Mouse (Mus musculus) forelimb bud, embryonic 11.5 days (tissue): ENCODE results near the gene Agmat.
"Not testable (repeated sequence)": the region's sequence is repeated elsewhere in the genome, so short reads cannot be mapped to it uniquely, and the experiment has no call there.

ENCODE experiments used
- DNase-seq: peaks from one replicate; pipeline ENCODE4 v3.0.0-alpha.2; 2012; ENCODE audit warnings: low read depth, low spot score

Agmat gene

DNA sequence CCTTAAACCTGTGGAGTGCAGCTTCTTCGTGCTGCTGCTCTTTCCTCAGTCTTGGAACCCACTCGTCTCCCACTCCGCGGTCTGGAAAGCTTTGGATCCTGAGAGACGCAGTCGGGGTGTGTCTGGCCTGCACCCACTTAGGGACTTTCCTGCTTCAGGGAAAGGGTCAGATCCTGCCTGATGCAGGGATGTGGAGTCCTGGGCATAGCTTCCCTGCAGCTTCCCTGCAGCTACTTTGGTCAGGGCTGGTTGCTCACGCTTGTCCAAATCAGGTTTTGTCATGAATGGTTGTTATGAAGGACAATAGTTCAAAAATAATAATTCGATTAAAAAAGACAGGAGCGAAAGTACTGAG, 11.3 kb upstream of the Agmat start:
- no peak for DNase-seq

DNA sequence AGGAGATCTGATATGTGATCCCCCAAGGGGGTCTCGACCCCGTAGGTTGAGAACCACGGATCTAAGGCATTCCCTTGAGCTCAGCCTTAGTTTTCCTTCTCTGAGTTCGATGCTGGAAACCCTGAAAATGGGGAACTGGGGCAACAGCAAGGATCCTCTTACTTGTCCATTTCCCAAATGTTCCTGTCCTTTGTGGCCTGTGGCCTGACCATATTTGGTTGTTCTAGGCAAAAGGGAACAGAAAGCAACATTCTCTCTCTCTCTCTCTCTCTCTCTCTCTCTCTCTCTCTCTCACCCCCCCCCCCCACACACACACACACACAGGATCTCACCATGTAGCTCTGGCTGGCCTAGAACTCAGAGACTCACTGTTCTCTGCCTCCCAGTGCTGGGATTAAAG, 9.6 kb upstream of the Agmat start:
- DNase-seq = no peak

DNA sequence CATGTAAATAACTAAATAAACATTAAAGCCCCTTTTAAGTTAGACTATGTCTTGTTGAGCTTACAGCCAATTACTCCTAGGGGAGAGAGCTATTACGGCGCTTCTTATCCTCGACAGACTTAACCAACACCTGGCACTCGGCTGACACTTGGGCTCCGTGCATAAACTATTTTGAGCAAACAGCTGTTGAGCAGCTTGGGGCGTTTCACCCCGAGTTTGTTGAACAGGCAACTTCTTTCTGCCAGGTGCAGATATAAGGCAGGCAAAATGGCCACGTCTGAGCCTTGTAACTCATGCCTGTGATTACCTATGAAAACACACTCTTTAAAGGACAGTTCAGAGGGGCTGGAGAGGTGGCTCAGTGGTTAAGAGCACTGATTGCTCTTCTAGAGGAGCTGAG, 8.5 kb upstream of the Agmat start:
- DNase-seq = no peak

DNA sequence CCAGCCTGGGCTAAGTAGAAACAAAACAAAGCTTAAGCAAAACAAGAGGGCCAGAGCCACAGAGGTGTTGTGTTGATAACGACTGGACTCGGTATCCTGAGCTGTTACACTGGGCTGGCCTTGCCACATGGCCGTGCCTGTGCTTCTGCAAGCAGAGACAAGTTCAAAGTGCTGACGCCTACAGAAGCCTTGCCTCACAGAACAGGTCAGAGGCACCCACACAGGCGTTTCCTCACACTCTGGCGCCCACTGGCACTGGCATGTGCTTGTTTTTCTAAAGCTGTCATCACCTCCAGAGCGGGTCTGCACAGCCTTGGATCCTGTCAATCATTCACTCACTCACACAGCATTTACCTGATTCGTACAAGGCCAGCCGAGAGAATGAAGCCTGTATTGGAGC, 4.6 kb upstream of the Agmat start:
- peak; percentile 16 for DNase-seq

DNA sequence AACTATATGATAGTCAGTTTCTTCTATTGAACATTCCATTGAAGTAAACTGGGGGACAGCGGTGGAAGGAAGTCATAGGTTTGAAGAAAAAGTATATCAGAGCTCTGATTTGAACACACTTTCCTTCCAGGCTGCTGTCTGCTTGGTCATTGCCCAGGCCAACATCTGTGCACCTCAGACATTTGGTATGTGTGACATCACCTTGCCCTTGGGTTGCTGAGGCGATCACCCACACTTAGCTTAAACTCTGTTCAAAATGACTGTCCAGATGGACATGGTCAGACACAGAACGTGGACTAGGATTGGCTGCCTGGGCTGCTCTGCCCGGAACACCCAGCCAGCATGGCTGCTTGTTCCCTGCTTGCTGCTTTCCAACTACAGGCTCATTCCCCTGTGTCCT, 4.1 kb upstream of the Agmat start:
- DNase-seq = no peak

DNA sequence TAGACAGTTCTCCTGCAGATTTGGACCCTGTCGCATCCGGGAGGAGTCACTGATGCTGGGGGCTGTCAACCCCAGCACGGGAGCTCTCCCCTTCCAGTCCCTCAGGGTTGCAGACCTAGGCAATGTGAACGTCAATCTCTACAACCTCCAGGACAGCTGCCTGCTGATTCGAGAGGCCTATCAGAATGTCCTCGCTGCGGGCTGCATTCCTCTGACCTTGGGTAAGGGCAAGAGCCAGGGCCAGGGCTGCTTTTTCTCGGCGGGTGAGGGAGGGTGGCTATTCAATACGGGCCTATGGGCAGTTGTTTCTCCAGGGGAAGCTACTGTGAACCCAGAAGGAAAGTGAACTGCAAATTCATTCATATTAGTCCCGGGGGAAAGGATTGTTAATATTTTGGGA, 3.1 kb downstream of the Agmat start:
- no peak for DNase-seq

DNA sequence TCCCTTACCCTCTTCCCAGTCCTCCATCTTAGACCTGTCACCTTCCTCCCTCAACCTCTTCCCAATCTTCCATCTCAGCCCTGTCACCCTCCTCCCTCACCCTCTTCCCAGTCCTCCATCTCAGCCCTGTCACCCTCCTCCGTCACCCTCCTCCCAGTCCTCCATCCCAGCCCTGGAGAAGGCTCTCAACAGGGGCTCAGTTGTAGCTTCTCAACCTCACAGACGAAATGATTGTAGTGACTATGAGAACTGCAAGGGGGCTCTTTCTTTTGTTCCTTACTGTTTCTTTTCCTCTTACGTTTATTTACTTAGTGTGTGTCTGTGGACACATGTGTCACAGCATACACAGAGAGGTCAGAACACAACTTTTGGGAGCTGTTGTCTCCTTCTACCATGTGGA, 4.4 kb downstream of the Agmat start:
- DNase-seq = no peak

DNA sequence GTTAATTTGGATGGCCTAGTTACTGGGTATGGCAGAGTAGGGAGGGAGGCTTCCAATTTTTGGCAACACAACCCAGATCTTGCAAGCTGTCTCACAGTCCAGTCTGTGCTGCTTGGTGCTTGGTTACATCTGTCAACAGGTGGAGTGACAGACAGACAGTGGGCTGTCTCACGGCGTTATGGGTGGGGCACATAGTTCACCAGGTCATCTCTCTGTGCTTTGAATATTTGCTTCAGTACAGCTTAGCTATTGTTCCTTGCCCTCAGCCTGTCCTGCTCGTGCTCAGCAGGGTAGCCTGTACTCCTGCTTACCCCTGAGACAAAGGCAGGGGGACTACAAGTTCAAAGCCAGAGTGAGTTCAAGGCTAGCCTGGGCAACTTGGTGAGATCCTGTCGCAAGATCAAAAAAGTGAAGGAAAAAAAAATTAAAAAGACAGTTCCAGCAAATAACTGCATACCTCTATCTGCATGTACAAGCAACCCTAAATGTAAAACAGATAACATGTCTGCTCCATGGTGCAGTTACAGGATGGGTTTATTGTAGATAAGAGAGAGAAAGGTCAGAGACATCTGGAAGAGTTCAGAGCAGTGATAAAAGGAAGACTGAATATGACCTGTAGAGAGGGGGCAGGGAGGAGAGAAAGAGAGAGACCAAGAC, 5.1 kb downstream of the Agmat start:
- DNase-seq = no peak

DNA sequence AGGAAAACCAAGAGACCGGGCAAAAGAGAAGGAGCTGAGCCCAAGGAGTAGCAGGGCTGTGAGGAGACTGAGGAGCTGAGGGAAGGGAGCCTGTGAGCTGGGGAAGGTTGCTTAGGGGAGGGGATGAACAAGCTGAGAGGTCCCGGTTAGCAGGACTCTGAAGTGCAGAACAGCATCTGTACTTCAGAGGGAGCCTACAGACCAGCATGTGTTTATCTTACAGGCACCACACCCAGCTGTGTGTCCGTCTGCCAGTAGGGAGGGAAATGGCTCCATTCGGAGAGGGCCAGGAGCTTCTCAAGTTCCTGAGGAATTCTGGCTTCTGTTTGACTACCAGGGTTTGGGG, 5.6 kb downstream of the Agmat start:
- no peak for DNase-seq

DNA sequence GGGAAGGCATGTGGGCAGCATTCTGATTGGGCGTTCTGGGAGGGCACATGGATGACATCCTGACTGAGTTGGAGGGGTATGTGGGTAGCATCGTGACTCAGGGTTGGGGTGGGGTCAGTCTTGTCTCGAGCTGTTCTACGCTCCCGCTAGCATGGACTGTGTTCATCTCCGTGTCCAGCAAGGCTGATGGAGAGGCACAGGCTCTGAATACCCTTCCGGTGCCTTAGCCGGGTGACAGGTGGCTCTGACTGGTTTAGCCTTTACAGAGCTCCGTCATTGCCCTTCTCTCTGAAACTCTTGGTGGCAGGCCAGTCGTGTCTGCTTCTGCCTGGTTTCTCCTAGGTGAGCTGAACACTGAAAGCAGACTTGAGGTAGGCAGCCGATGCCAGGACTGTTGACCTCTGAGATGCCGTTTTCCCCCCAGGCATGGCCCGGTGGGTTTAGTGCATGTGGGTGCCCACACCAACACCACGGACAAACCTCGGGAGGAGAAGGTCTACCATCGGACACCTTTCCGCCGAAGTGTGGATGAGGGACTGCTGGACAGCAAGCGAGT, 9.0 kb downstream of the Agmat start:
- no peak for DNase-seq

DNA sequence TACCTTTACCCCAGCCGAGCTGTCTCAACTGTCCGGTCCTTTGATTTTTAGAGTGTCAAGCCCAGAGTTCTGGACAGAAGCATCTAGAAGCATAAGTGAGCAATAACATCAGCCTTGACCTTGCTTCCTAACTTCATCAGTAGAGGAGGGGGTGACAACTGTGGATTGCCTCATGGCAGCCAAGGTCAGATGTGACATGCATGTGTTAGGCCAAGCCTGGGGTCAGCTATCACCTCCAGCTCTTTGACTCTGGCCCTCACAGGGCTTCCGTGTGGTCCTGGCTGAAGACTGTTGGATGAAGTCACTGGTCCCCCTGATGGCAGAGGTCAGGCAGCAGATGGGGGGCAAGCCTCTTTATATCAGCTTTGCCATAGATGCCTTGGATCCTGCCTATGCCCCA, 10.7 kb downstream of the Agmat start:
- DNase-seq = no peak

DNA sequence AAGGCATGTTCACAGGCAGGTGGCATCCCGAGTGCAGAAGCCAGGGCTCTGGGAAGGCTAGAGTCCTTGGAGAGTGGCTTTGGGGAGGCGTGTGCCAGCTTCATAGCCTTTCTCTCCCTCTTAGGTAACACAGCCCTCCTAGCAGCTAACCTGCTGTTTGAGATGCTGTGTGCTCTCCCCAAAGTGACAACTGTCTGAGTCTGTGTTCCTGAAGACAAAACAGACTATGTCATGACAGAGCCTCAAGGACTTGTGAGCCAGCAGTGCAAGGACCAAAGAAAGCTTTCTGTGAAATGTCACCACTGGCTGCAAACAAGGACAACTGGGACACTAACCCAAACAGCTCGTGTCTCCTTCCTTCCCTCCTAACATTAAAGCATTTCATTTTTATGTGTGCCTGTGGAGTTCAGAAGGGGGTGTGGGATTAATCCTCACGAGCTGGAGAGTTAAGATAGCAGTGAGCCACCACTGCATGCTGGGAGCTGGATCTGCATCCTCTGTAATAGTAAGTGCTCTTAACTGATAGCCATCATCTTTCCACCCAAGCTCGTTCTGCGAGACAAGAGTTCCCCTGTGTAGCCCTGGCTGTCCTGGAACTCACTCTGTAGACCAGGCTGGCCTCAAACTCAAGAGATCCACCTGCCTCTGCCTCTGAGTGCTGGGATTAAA, 12.5 kb downstream of the Agmat start:
- DNase-seq = no peak

DNA sequence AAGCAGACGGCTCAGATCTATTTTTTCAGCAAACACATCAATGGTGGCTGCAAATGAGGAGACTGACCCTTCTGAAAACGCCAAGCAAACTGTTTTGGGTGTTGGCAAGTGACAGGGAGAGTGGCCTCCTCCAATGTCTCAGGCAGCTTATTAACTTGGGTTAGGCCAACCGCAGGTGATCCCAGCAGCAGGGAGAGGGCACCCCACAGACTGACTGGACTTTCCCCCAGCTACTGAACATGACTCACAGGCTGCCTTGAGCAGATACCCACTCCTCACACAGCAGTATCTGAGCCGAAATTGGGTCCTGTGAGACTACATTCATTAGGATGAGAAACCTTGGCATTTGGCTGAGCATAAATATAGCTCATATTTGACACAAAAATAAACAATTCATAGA, 14.5 kb downstream of the Agmat start:
- no peak for DNase-seq

DNA sequence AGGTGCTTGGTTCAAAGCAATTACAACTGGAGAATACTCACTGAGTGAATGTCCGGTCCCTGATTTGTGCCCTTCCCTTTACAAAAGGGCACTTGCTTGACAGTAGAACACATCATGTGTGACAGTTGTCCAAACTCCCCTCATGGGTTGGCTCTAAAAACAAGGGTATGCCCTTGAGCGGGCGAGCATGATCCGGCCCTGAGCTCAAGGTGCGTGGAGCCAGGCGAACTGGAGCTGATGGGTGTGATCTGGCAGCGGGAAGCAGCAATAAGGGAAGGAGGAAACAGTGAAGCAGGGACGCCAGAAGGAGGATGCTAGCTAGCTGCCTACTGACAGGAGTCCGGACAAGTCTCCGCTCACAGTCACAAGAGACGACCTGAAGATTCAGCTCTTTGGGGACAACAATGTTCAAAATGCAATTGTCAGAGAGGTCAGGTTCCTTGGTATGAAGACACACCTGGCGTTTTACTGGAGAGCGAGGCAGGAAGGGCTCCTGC, 15.7 kb downstream of the Agmat start:
- DNase-seq = no peak

DNA sequence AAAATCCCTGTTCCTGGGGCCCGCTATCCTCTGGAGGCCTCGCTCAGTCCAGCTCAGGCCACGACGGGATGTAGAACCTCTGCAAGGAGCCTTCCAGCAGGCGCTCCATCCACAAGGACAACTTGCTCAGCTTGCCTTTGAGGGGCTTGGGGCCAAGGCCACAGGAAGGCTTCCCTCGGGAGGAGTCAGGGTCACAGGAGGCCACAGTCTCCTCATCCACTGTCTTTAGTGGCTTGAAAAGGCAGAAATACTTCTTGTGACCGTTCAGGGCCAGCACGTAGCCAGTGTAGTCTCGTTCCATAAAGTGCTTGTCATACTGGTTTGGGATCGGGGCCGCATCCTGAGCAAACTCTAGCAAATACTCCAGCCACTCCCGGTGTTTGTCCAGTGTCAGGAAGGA, 17.0 kb downstream of the Agmat start:
- no peak for DNase-seq

DNA sequence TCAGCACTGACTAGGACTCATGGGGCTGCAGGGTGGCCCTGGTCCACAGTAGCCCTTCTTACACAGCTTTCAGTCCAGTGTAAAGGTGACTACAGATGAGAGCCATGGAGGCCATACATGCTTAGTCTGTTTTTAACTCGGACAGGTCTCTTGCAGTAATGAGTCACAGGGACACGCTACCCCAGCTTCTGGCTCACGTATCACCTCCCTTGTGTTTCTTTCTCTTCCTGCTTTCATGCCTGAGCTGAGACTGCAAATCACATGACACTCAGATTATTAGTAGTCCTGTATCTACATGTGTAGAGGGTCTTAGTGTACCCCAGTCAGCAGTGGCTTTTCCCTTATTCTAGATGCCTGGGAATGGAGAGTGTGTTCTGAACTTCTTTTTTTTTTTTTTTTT, 18.5 kb downstream of the Agmat start:
- DNase-seq = no peak

DNA sequence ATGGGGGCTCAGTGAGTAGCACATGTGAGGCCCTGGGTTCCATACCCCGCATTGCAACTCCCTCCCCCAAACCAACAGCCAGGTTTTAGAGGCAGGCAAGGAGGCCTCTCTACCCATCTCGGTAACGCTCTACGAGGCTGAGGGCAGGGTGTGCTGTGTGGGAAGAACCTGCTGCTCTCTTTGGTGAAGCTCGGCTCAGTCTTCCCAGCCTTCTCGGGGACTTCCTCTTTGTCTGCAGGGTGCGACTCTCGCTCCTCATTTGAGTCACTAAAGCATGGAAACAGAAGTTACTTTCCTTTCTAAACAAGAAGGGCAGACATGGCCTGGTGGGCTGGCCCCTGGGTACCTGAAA, 19.8 kb downstream of the Agmat start:
- DNase-seq = no peak

DNA sequence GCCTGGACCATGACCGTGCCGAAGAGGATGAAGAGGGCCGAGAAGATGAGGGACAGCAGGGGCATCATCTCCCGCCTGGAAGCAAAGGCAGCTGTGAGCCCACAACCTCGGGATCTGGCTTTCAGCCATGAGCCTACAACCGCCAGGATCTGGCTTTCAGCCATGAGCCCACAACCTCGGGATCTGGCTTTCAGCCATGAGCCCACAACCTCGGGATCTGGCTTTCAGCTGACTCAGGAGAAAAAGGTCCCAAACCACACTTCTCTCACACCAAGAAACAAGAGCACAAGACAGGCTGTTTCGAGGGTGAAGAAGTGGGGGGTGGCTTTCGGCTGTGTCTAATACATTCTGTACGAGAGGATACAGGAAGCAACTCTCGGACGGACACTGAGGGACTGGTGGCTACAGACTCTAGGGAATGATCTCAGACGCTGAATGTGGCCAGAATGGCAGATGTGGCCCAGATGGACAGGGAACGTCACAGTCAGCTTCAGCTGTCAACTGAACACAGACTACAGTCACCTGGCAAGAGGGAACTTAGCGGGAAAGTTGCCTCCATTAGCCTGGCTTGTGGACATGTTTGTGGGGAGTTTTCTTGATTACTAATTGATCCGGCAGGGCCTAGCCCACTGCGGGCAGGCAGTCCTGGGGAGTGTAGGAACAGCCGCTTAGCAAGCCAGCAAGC, 20.3 kb downstream of the Agmat start:
- DNase-seq = no peak

DNA sequence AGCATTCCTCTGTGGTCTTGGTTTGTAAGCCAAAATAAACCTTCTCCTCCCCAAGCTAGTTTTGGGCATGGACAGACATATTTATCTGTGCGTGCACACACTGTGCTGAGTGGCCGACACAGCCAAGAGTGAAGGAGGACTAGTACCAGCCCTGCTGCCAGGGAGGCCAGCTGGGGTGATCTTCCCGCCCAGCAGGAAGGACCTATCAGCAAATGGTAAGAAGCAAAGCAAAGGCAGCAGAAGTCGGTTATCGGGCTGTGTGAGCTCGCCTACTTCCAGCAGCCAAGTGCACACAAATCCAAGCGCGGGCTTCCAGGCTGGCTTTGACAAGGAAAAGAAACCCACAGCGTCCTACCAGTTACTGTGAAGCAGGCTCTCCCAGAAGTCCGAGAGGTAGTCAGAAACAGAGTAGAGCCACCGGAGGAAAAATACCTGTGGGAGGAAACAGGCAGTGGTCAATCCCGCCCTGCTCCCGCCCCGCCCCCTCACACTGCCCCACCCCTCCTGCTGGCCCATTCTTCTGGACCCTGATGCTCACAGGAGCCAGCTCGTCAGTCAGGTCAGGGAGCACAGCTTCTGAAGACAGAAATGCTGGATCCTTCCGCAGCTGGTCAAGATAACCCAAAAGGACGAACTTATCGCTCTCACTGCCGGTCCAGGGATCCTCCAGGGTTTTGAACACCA, 21.0 kb downstream of the Agmat start:
- DNase-seq = no peak

DNA sequence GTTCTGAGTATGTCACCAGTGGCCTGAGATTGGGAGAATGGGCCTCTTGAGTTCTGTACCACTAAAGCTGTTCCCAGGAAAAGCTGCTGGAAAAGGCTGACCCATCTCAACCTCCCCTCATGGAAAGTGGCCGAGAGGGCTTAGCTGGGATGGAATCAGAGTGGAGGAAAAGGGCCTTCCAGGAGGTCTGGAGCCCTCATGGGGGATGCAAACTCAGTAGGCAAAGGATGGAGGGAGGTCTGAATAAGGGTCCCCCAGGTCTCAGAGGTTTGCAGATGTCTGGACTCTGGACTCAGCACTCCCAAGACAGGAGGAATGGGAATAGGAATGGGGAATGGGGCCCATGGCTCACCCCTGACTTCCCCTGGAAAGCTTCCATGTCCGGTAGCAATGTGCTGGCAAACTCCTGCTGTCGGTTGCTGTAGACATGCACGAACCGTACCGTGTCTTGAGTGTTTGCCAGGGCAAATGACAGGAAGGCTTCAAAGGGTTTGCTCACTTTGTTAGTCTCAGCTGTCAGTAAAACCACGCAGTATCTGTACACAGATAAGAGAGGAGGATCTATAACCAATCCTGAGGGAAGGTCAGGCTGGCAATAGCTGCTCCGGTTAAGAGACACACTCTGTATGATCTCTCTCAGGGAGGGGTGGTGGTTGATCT, 23.2 kb downstream of the Agmat start:
- DNase-seq = no peak

DNA sequence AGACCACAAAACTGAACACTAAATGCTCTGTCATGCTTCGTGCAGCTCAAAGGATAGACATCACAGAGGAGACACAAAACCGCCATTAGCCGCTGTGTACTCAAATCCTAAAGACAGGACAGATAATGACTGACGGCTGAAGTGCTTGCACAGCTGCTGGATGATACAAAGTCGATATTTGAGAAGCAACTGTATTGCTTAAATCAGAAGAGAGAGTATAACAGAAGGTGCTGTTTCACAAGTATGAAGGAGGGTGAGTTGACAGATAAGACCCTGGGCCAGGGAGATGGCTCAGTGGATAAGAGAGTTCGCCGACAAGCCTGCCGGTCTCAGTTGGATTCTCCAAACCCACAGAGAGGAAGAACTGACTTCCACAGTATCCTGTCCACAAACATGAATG, 25.4 kb downstream of the Agmat start:
- DNase-seq = no peak

DNA sequence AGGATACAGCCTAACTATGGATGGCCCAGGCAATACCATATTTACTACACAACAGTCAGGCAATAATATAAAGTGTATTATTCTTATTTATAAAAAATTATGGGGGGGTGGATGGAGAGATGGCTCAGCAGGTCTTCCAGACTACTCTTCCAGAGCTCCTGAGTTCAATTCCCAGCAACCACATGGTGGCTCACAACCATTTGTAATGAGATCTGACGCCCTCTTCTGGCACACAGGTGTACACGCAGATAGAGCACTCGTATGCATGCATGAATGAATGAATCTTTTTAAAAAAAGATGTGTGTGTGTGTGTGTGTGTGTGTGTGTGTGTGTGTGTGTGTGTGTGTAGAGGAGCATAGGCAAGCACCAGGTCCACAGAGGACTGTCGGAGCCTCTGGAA, 26.5 kb downstream of the Agmat start:
- DNase-seq = not testable (repeated sequence)
